Mouse (Mus musculus): ENCODE measurements around the gene Mucl3. TPM values are rescaled to one million over a fixed set of nuclear protein-coding genes. Genes with fewer than 3 reads are reported as not detected.

Gene Mucl3
- polyA plus RNA-seq, 1 experiment, result 0.19 TPM

DNA sequence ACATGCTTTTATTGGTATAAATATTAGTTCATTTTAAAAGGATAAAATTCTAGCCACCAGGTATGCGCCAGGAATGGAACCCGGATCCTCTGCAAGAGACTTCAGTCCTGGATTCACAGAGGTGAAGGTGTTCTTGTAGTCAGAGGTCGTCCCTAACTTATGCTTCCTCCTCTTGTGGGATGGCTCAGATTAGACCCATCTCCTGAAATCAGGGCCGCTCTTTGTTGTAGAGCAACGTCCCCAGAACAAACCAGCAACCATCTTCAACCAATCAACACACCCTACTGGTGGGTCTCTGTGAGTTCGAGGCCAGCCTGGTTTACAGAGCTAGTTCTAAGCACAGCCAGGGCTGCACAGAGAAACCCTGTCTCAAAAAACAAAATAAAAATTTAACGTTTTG, 49.0 kb downstream of the Mucl3 start:
- Histone ChIP-seq H3K4me3 (ENCODE audit: insufficient read depth, low read length) (no peak overlapping the region), H3K27ac (ENCODE audit: insufficient read depth, low read length) (no peak overlapping the region), H3K4me1 (ENCODE audit: control insufficient read depth, insufficient read depth, low read length) (peaks cover 3% of the 10 kb centered on the region; the same call in 1 of the 2 replicates)
- no peak for TF ChIP-seq CTCF (IDR thresholded peaks at IDR 0.05; ENCODE audit: borderline replicate concordance, insufficient read depth, low read length)
- no peak for TF ChIP-seq POLR2A (IDR thresholded peaks at IDR 0.05; ENCODE audit: low read depth, low read length)

DNA sequence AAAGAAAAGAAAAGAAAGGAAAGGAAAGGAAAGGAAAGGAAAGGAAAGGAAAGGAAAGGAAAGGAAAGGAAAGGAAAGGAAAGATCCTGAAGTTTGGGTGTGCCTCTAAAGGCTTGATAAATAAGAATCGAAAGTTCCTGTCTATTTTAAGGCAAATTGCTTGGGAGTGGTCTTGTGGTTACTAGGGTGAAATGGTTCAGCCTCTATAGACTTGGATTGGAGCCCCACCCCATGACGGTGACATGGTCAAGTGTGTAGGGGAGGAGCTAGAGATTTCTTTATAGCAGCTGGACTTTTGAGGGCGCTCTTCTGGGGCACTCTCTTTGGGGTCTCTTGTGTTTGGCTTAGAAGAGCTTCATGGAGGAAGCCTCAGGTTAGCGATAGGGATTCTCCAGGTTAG, 49.7 kb downstream of the Mucl3 start:
- no peak for TF ChIP-seq POLR2A (IDR thresholded peaks at IDR 0.05; ENCODE audit: low read depth, low read length)
- no peak for TF ChIP-seq CTCF (IDR thresholded peaks at IDR 0.05; ENCODE audit: borderline replicate concordance, insufficient read depth, low read length)

DNA sequence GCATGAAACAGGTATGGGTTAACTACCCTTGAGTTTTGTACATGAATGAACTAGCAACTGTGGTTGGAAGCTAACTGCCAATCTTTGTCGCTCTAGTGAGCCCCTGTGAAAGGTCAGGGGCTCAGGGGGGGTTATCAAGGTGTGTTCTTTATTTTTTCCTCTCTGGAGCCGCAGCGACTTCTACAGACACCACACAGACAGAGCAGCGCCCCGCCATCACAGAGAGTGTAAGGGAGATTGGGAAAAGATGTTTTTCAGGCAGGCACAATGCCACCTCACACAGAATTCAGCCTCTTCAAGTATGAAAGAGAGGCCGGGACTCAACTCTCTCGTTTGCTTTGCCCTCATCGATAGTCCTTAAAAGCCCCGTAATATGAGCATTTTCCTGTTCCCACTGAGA, 51.4 kb downstream of the Mucl3 start:
- no peak overlapping the region for H3K27ac ChIP-seq (ENCODE audit: insufficient read depth, low read length)
- peaks cover 3% of the 10 kb centered on the region; the same call in 1 of the 2 replicates for H3K4me1 ChIP-seq (ENCODE audit: control insufficient read depth, insufficient read depth, low read length)
- no peak overlapping the region for H3K4me3 ChIP-seq (ENCODE audit: insufficient read depth, low read length)
- no peak for TF ChIP-seq CTCF (IDR thresholded peaks at IDR 0.05; ENCODE audit: borderline replicate concordance, insufficient read depth, low read length)
- no peak for TF ChIP-seq POLR2A (IDR thresholded peaks at IDR 0.05; ENCODE audit: low read depth, low read length)

More for the DNA sequence above, 49.7 kb downstream of the Mucl3 start:
- H3K4me3 ChIP-seq (ENCODE audit: insufficient read depth, low read length), result no peak overlapping the region
- peaks cover 3% of the 10 kb centered on the region; the same call in 1 of the 2 replicates for H3K4me1 ChIP-seq (ENCODE audit: control insufficient read depth, insufficient read depth, low read length)
- H3K27ac ChIP-seq (ENCODE audit: insufficient read depth, low read length), result no peak overlapping the region

DNA sequence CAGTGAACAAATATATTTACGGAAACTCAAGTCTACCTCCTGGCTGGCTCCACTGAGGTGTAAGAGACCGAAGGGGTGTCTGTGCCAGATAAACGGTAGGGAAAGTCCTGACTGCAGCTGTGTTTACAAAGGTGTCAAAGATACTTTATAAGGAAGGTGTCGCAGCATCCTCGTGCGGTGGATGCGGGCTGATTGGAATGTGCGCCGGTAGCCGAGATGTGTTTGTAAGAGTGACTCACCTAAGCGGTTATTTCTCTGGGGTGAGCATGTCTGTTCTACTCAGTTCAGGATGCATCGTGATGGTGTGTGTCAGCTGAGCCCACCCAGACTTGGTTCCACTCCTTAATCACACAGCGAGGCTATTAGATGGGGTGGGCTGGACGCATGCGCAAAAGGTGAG, 51.8 kb downstream of the Mucl3 start:
- TF ChIP-seq CTCF (IDR thresholded peaks at IDR 0.05; ENCODE audit: borderline replicate concordance, insufficient read depth, low read length), result no peak
- TF ChIP-seq POLR2A (IDR thresholded peaks at IDR 0.05; ENCODE audit: low read depth, low read length), result no peak
- H3K27ac ChIP-seq (ENCODE audit: insufficient read depth, low read length), result no peak overlapping the region

DNA sequence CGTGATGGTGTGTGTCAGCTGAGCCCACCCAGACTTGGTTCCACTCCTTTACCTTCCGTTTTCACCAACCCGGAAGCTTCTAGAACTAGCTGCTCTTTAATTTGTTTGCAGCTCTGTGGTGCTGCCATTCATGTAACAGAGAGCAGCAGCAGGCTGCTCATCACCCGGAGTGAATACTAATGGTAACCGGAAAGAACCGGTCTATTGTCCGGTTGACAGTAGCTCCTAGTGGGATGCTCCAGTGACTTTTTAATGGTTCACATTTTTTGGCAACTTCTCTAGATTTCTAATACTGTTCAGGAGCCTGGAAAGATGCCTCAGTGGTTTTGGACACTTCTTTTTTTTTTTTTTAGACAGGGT, 52.3 kb downstream of the Mucl3 start:
- peaks cover 3% of the 10 kb centered on the region; the same call in 1 of the 2 replicates for H3K4me1 ChIP-seq (ENCODE audit: control insufficient read depth, insufficient read depth, low read length)
- H3K4me3 ChIP-seq (ENCODE audit: insufficient read depth, low read length), result no peak overlapping the region
- TF ChIP-seq POLR2A (IDR thresholded peaks at IDR 0.05; ENCODE audit: low read depth, low read length), result no peak
- TF ChIP-seq CTCF (IDR thresholded peaks at IDR 0.05; ENCODE audit: borderline replicate concordance, insufficient read depth, low read length), result no peak
- H3K27ac ChIP-seq (ENCODE audit: insufficient read depth, low read length), result no peak overlapping the region

More for the DNA sequence above, 51.8 kb downstream of the Mucl3 start:
- Histone ChIP-seq H3K4me3 (ENCODE audit: insufficient read depth, low read length) (no peak overlapping the region), H3K4me1 (ENCODE audit: control insufficient read depth, insufficient read depth, low read length) (peaks cover 3% of the 10 kb centered on the region; the same call in 1 of the 2 replicates)

DNA sequence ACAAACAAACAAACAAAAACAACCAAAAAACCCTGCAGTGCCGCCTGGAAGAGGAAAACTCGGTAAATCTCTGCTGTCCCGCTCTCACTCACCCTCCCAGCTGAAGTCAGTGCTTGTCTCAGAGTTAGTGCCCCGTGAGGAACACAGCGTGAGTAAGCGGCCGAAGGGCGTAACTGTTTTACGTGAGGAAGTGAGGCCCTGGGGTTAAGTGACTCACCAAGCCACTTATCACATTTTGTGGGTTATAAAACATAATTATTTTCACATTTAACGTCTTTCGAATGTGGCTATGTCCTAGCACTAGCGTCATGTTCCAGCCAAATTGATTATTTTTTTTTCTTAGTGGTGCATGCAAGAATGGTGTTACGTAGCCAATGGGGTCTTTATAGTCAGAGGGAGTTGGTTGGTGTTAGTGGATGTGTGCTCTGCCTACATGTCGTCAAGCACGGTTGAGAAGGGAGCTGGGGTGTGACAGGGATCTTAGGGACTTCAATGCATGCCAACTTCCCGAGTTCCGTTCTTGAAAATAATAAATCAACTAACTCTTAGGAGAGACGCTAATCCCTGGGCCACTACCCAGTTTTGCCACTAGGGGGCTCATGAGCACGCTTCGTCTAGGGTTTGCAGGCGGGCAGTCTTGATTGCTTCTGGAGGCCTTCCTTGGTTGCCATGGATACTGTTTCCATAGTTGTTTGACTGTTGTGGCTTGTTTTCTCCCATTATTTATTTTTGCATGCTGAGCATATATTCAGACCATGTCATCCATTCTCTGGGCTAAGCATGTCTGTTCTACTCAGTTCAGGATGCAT, 52.9 kb downstream of the Mucl3 start:
- Histone ChIP-seq H3K4me1 (ENCODE audit: control insufficient read depth, insufficient read depth, low read length) (peaks cover 3% of the 10 kb centered on the region; the same call in 1 of the 2 replicates), H3K27ac (ENCODE audit: insufficient read depth, low read length) (no peak overlapping the region), H3K4me3 (ENCODE audit: insufficient read depth, low read length) (no peak overlapping the region)
- TF ChIP-seq CTCF (IDR thresholded peaks at IDR 0.05; ENCODE audit: borderline replicate concordance, insufficient read depth, low read length) (peak; percentile 41; the same call in 1 of the 2 replicates), POLR2A (IDR thresholded peaks at IDR 0.05; ENCODE audit: low read depth, low read length) (no peak)

DNA sequence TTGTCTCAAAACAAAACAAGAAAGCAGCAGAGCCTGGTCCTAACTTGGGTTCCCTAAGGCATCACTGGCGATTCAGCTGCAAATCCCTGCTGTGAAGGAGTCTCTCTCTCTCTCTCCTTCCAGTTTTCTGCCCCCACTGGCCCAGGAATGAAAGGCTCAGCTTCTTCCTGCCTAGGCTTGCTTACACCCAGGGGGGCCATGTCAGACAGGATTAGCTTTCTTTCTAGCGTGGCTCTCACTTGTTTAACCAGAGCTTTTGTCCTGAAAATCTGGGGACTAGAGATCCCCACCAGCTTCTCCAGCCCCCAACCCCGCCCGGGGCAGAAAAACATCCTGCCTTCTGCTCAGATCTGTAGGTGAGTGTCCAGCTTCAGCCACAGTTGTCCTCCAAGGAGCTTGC, 55.1 kb downstream of the Mucl3 start:
- H3K4me1 ChIP-seq (ENCODE audit: control insufficient read depth, insufficient read depth, low read length), result peaks cover 3% of the 10 kb centered on the region; the same call in 1 of the 2 replicates
- no peak overlapping the region for H3K27ac ChIP-seq (ENCODE audit: insufficient read depth, low read length)
- TF ChIP-seq CTCF (IDR thresholded peaks at IDR 0.05; ENCODE audit: borderline replicate concordance, insufficient read depth, low read length) (no peak), POLR2A (IDR thresholded peaks at IDR 0.05; ENCODE audit: low read depth, low read length) (no peak)
- H3K4me3 ChIP-seq (ENCODE audit: insufficient read depth, low read length), result no peak overlapping the region

DNA sequence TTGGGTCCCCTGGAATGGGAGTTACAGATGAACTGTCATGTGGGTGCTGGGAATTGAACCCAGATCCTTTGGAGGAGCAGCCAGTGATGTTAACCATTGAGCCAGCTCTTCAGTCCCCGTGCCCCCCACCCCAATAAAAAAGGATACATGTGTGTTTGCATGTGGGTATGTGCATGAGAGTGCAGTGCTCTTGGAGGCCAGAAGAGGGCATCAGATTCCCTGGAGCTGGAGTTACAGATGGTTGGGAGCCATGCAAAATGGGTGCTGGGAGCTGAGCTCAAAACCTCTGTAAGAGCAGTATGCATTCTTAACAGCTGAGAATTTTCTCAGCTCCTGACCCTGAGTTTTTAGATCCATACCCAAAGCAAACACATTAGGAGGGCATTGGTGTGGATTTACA, 56.2 kb downstream of the Mucl3 start:
- Histone ChIP-seq H3K4me1 (ENCODE audit: control insufficient read depth, insufficient read depth, low read length) (peaks cover 3% of the 10 kb centered on the region; the same call in 1 of the 2 replicates), H3K4me3 (ENCODE audit: insufficient read depth, low read length) (no peak overlapping the region), H3K27ac (ENCODE audit: insufficient read depth, low read length) (no peak overlapping the region)
- no peak for TF ChIP-seq CTCF (IDR thresholded peaks at IDR 0.05; ENCODE audit: borderline replicate concordance, insufficient read depth, low read length)
- TF ChIP-seq POLR2A (IDR thresholded peaks at IDR 0.05; ENCODE audit: low read depth, low read length), result no peak

Other genes starting within 250 kb of the Mucl3 start
- gene H2-Q6, start 218.8 kb downstream of the Mucl3 start, polyA plus RNA-seq (2011; ENCODE audit: insufficient read length, low read depth, missing spikeins), result 0.28 and 0.32 TPM in 2 replicates
- gene H2-Q7, start 204.5 kb downstream of the Mucl3 start, polyA plus RNA-seq (2011; ENCODE audit: insufficient read length, low read depth, missing spikeins), result 0.57 and 1.8 TPM in 2 replicates
- not detected in 2 replicates for gene H2-Q10, start 173.6 kb downstream of the Mucl3 start, polyA plus RNA-seq (2011; ENCODE audit: insufficient read length, low read depth, missing spikeins)
- 0.39 TPM in 1 of 2 replicates, not detected in the other for gene Pou5f1, start 137.7 kb downstream of the Mucl3 start, polyA plus RNA-seq (2011; ENCODE audit: insufficient read length, low read depth, missing spikeins)
- gene Tcf19, start 126.9 kb downstream of the Mucl3 start, polyA plus RNA-seq (2011; ENCODE audit: insufficient read length, low read depth, missing spikeins), result 25.5 and 30.6 TPM in 2 replicates
- 18.6 and 22.8 TPM in 2 replicates for gene Cchcr1, start 126.6 kb downstream of the Mucl3 start, polyA plus RNA-seq (2011; ENCODE audit: insufficient read length, low read depth, missing spikeins)
- gene Psors1c2, start 110.5 kb downstream of the Mucl3 start, polyA plus RNA-seq (2011; ENCODE audit: insufficient read length, low read depth, missing spikeins), result 0.63 TPM in 1 of 2 replicates, not detected in the other
- gene Cdsn, start 91.6 kb downstream of the Mucl3 start, polyA plus RNA-seq (2011; ENCODE audit: insufficient read length, low read depth, missing spikeins), result 19.8 and 28.6 TPM in 2 replicates
- not detected in 2 replicates for gene 2300002M23Rik, start 76.2 kb downstream of the Mucl3 start, polyA plus RNA-seq (2011; ENCODE audit: insufficient read length, low read depth, missing spikeins)
- gene Sfta2, start 42.1 kb downstream of the Mucl3 start, polyA plus RNA-seq (2011; ENCODE audit: insufficient read length, low read depth, missing spikeins), result not detected in 2 replicates
- not detected in 2 replicates for gene Gm9573, start 17.1 kb downstream of the Mucl3 start, polyA plus RNA-seq (2011; ENCODE audit: insufficient read length, low read depth, missing spikeins)
- gene Vars2, start 23.9 kb upstream of the Mucl3 start, polyA plus RNA-seq (2011; ENCODE audit: insufficient read length, low read depth, missing spikeins), result 12.3 and 14.3 TPM in 2 replicates
- 28.7 and 40.5 TPM in 2 replicates for gene Gtf2h4, start 30.0 kb upstream of the Mucl3 start, polyA plus RNA-seq (2011; ENCODE audit: insufficient read length, low read depth, missing spikeins)
- gene Ddr1, start 60.9 kb upstream of the Mucl3 start, polyA plus RNA-seq (2011; ENCODE audit: insufficient read length, low read depth, missing spikeins), result 42.9 and 46.3 TPM in 2 replicates
- gene Ier3, start 178.0 kb upstream of the Mucl3 start, polyA plus RNA-seq (2011; ENCODE audit: insufficient read length, low read depth, missing spikeins), result 82.6 and 120 TPM in 2 replicates
- 66.3 and 78.7 TPM in 2 replicates for gene Flot1, start 179.5 kb upstream of the Mucl3 start, polyA plus RNA-seq (2011; ENCODE audit: insufficient read length, low read depth, missing spikeins)
- 856 and 947 TPM in 2 replicates for gene Tubb5, start 194.6 kb upstream of the Mucl3 start, polyA plus RNA-seq (2011; ENCODE audit: insufficient read length, low read depth, missing spikeins)
- 30.4 and 31.8 TPM in 2 replicates for gene Mdc1, start 197.8 kb upstream of the Mucl3 start, polyA plus RNA-seq (2011; ENCODE audit: insufficient read length, low read depth, missing spikeins)
- 9.8 and 15.5 TPM in 2 replicates for gene Nrm, start 217.6 kb upstream of the Mucl3 start, polyA plus RNA-seq (2011; ENCODE audit: insufficient read length, low read depth, missing spikeins)
- 92.1 and 115 TPM in 2 replicates for gene Ppp1r18, start 221.9 kb upstream of the Mucl3 start, polyA plus RNA-seq (2011; ENCODE audit: insufficient read length, low read depth, missing spikeins)
- 40.5 and 41.1 TPM in 2 replicates for gene Dhx16, start 236.1 kb upstream of the Mucl3 start, polyA plus RNA-seq (2011; ENCODE audit: insufficient read length, low read depth, missing spikeins)